Mouse (Mus musculus) midbrain, embryonic 10.5 days (tissue): Measurements from ENCODE around the gene Trp63. TPM values are rescaled to one million over a fixed set of nuclear protein-coding genes. Genes with fewer than 3 reads are reported as not detected.

Experiments used
- DNase-seq: peaks from one replicate; pipeline ENCODE4 v3.0.0-alpha.2; 2017; ENCODE audit warnings: low spot score
- H3K27ac ChIP-seq: fragments of 300-500 bp; sonication (generic); replicated peaks from 2 replicates; pipeline ENCODE4 v1.5.1; 2016; ENCODE audit warnings: mild to moderate bottlenecking
- H3K27me3 ChIP-seq: fragments of 300-500 bp; sonication (generic); 2 replicates; pipeline ENCODE4 v1.6.1; 2016; ENCODE audit warnings: low read depth, mild to moderate bottlenecking; ENCODE audit not compliant: poor library complexity, severe bottlenecking
- H3K36me3 ChIP-seq: fragments of 300-500 bp; sonication (generic); 2 replicates; pipeline ENCODE4 v1.6.1; 2016; ENCODE audit warnings: mild to moderate bottlenecking, moderate library complexity
- H3K4me1 ChIP-seq: fragments of 300-500 bp; sonication (generic); 2 replicates; pipeline ENCODE4 v1.6.1; 2016
- H3K4me3 ChIP-seq: fragments of 300-500 bp; sonication (generic); 2 replicates; pipeline ENCODE4 v1.5.1; 2016; ENCODE audit warnings: mild to moderate bottlenecking, moderate library complexity
- H3K9me3 ChIP-seq: fragments of 300-500 bp; sonication (generic); replicated peaks from 2 replicates; pipeline ENCODE4 v1.6.1; 2016; ENCODE audit warnings: mild to moderate bottlenecking
- WGBS: fragments of 180-500 bp; shearing (Covaris S2); methylation state at CpG from one replicate; pipeline ENCODE4 v1.1.7; 2016; 5-methylcytosine and 5-hydroxymethylcytosine counted together
- polyA plus RNA-seq: library from polyadenylated mRNA; unstranded; fragments of >200 nt; fragmentation: Nextera tagmentation; extraction: Ambion mirVana; gene quantifications from 2 replicates; pipeline ENCODE4 v1.2.1, GENCODE M21; 2016

Gene Trp63
- polyA plus RNA-seq, 1 experiment from 2014 or later: 4.6 TPM

DNA sequence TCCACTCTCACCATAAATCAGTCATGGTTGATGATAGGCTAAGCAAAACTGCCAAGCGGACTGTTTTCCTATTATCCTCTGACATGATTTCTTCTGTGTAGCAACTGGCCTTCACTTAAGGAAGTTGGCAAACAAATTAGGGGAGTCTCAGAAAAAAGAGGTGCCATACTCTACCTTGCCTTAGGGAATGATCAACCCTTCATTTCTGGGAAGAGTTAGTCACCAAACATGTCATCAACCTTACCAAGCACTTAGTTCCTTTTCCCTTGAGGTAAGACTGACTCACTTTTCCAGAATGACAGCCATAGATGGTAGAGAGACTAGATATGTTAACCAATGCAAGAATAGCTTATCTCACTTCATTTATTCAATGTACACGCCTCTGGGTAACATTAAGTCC is 250.6 kb downstream of the Trp63 start:
- Histone ChIP-seq H3K27me3 (no peaks in the 10 kb centered on the region), H3K36me3 (no peaks in the 10 kb centered on the region), H3K9me3 (no peaks in the 10 kb centered on the region), H3K4me1 (no peaks in the 10 kb centered on the region), H3K4me3 (no peak overlapping the region), H3K27ac (no peak overlapping the region)
- no peak for DNase-seq
- 79% methylated on average over 2 of the region's 2 CpGs for WGBS
